Mouse (Mus musculus): Measurements from ENCODE around the gene Zxdc.

Gene Zxdc

DNA sequence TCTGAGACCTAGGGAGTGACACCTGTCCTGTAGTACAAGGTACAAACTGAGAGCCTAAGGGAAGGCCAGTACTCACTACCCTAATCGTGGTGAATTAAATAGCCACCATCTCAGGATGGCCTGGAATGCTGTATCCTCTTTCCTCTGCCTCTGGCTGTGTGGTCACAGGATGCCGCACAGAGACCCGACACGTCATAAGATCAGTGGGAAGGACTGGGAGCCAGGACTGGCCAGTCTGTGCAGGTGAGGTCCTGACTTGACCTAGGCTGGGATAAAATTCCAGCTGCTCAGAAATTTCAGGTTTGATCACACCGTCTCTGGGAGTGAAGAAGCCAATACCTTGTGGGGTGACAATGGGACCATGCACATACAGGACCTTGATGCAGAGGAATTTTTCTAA lies 82.2 kb downstream of the Zxdc start:
- in situ Hi-C loops (cut with MboI, MseI): no loop called here

DNA sequence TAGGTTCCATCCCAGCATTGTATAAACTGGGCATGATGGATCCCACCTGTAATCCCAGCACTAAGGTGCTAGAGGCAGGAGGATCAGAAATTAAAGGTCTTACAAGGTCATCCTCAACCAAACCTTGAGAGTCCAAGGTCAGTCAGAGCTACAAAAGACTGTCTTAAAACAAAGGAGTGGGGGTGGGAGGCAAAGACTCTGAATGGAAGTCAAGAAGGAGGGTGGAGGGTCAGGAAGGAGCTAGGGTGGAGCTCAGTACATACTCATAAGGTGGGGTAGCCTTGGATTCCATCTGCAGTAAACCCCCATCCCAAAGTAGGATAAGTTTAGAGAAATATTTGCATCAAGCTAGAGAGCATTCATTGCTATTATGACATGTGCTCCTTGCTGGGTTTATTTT lies 83.3 kb downstream of the Zxdc start:
- in situ Hi-C loops (cut with MboI, MseI): no loop called here

Data from T-helper 1 cell (primary cell).